Mouse (Mus musculus) lung, postnatal 0 days (tissue): Measurements from ENCODE around the gene Elmo1. TPM values are rescaled to one million over a fixed set of nuclear protein-coding genes. Genes with fewer than 3 reads are reported as not detected.
A peak's percentile ranks its signal among the peaks of the same experiment; 100 is the strongest.

ENCODE experiments used
- ATAC-seq: fragments of 200-750 bp; cut with Nextera tagmentation; 2 replicates; pipeline ENCODE4 v1.8.0; 2017; ENCODE audit warnings: moderate library complexity
- DNase-seq: peaks from one replicate; pipeline ENCODE4 v3.0.0-alpha.2; 2016; ENCODE audit warnings: low spot score
- H3K27ac ChIP-seq: fragments of 300-500 bp; sonication (generic); 2 replicates; pipeline ENCODE4 v1.5.1; 2014; ENCODE audit warnings: antibody characterized with exemption, mild to moderate bottlenecking, low read length, mixed read lengths
- H3K27me3 ChIP-seq: fragments of 300-500 bp; sonication (generic); replicated peaks from 2 replicates; pipeline ENCODE4 v1.6.1; 2014; ENCODE audit warnings: low read length, mixed read lengths; ENCODE audit not compliant: insufficient read depth
- H3K36me3 ChIP-seq: fragments of 300-500 bp; sonication (generic); 2 replicates; pipeline ENCODE4 v1.6.1; 2014; ENCODE audit warnings: low read length, mixed read lengths; ENCODE audit not compliant: insufficient read depth
- H3K4me1 ChIP-seq: fragments of 300-500 bp; sonication (generic); 2 replicates; pipeline ENCODE4 v1.6.1; 2014; ENCODE audit warnings: antibody characterized with exemption, low read depth, low read length, mixed read lengths; ENCODE audit not compliant: insufficient read depth
- H3K4me2 ChIP-seq: fragments of 300-500 bp; sonication (generic); replicated peaks from 2 replicates; pipeline ENCODE4 v1.6.1; 2014; ENCODE audit warnings: low read depth, mild to moderate bottlenecking, low read length, moderate library complexity, mixed read lengths
- H3K4me3 ChIP-seq: fragments of 300-500 bp; sonication (generic); 2 replicates; pipeline ENCODE4 v1.5.1; 2014; ENCODE audit warnings: low read depth, low read length
- H3K9ac ChIP-seq: fragments of 300-500 bp; sonication (generic); replicated peaks from 2 replicates; pipeline ENCODE4 v1.6.1; 2014; ENCODE audit warnings: low read depth, mild to moderate bottlenecking
- H3K9me3 ChIP-seq: fragments of 300-500 bp; sonication (generic); 2 replicates; pipeline ENCODE4 v1.6.1; 2016; ENCODE audit warnings: low read length, mixed read lengths
- CTCF ChIP-seq: IDR thresholded peaks from 2 replicates; pipeline ENCODE4 v1.5.1; 2016; ENCODE audit warnings: antibody characterized with exemption, mild to moderate bottlenecking
- EP300 ChIP-seq: IDR thresholded peaks from 2 replicates; pipeline ENCODE4 v1.6.1; 2016; ENCODE audit warnings: antibody characterized with exemption, mild to moderate bottlenecking, control low read depth
- WGBS: fragments of 180-500 bp; shearing (Covaris S2); extraction: QIAGEN DNeasy Blood & Tissue Kit; methylation state at CpG from one replicate; pipeline ENCODE4 v1.1.7; 2014; 5-methylcytosine and 5-hydroxymethylcytosine counted together
- polyA plus RNA-seq: library from polyadenylated mRNA; unstranded; fragments of >200 nt; fragmentation: Nextera tagmentation; extraction: Ambion mirVana; gene quantifications from 2 replicates; pipeline ENCODE4 v1.2.1, GENCODE M21; 2015

Elmo1 gene
- polyA plus RNA-seq, 1 experiment from 2014 or later, result 20.8 TPM

GRCm38 (mm10) chr13:20558376-20558775, 468.0 kb downstream of the Elmo1 start:
- DNase-seq, result no peak
- no peak overlapping the region for H3K9ac ChIP-seq
- ATAC-seq, result no peak
- no peaks in the 10 kb centered on the region for H3K27me3 ChIP-seq
- H3K36me3 ChIP-seq, result no peaks in the 10 kb centered on the region
- 80% methylated on average over 2 of the region's 2 CpGs for WGBS
- H3K9me3 ChIP-seq, result no peaks in the 10 kb centered on the region
- no peaks in the 10 kb centered on the region for H3K4me1 ChIP-seq
- H3K27ac ChIP-seq, result no peak overlapping the region
- TF ChIP-seq EP300, result no peak
- no peak for TF ChIP-seq CTCF
- no peak overlapping the region for H3K4me2 ChIP-seq
- H3K4me3 ChIP-seq, result no peak overlapping the region

DNA sequence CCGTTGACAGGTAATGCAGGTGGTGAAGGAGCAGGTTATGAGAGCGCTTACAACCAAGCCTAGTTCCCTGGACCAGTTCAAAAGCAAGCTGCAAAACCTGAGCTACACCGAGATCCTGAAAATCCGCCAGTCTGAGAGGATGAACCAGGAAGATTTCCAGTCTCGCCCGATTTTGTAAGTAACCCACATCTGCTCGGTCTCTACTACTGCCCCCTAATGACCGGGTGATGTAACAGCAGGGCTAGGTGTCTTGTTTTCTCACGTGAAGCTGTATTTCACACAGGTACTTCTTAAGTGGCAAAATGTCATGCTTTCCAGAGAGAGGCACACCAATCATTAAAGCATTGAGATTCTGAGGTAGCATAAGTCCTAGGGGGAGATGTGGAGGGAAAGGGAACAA, 474.0 kb downstream of the Elmo1 start:
- Histone ChIP-seq H3K9ac (no peak overlapping the region), H3K4me1 (no peaks in the 10 kb centered on the region), H3K36me3 (no peaks in the 10 kb centered on the region), H3K9me3 (no peaks in the 10 kb centered on the region), H3K4me3 (no peak overlapping the region), H3K4me2 (no peak overlapping the region), H3K27me3 (no peaks in the 10 kb centered on the region), H3K27ac (no peak overlapping the region)
- DNase-seq (no peak), ATAC-seq (no peak)
- TF ChIP-seq CTCF (peak; percentile 46), EP300 (no peak)
- WGBS, result 87% methylated on average over 9 of the region's 9 CpGs

- H3K4me3 ChIP-seq, result no peak overlapping the region
- ATAC-seq, result no peak
- no peak overlapping the region for H3K4me2 ChIP-seq
- peaks cover 8% of the 10 kb centered on the region; the same call in 1 of the 2 replicates for H3K36me3 ChIP-seq
- no peaks in the 10 kb centered on the region for H3K27me3 ChIP-seq
- 90% methylated on average over 2 of the region's 2 CpGs for WGBS
- H3K27ac ChIP-seq, result no peak overlapping the region
- H3K4me1 ChIP-seq, result no peaks in the 10 kb centered on the region
- TF ChIP-seq CTCF, result no peak
- no peak for TF ChIP-seq EP300
- H3K9me3 ChIP-seq, result no peaks in the 10 kb centered on the region
- no peak for DNase-seq
- H3K9ac ChIP-seq, result no peak overlapping the region
Observed at GRCm38 (mm10) chr13:20575186-20575585, 484.8 kb downstream of the Elmo1 start.

- 75% methylated on average over 4 of the region's 4 CpGs for WGBS
- H3K27me3 ChIP-seq, result no peaks in the 10 kb centered on the region
Observed at GRCm38 (mm10) chr13:20585868-20586267, 495.5 kb downstream of the Elmo1 start.

GRCm38 (mm10) chr13:20586462-20586861, 496.1 kb downstream of the Elmo1 start:
- peaks cover 18% of the 10 kb centered on the region; the same call in 1 of the 2 replicates for H3K36me3 ChIP-seq
- H3K27me3 ChIP-seq, result no peaks in the 10 kb centered on the region
- H3K9ac ChIP-seq, result no peak overlapping the region
- TF ChIP-seq EP300, result no peak
- no peak for TF ChIP-seq CTCF
- ATAC-seq (no peak), DNase-seq (no peak)
- H3K4me1 ChIP-seq, result no peaks in the 10 kb centered on the region
- no peak overlapping the region for H3K4me3 ChIP-seq
- H3K4me2 ChIP-seq, result no peak overlapping the region
- 67% methylated on average over 3 of the region's 3 CpGs for WGBS
- H3K27ac ChIP-seq, result no peak overlapping the region
- H3K9me3 ChIP-seq, result no peaks in the 10 kb centered on the region

More at GRCm38 (mm10) chr13:20585868-20586267, 495.5 kb downstream of the Elmo1 start:
- TF ChIP-seq CTCF (no peak), EP300 (no peak)
- Histone ChIP-seq H3K36me3 (peaks cover 12% of the 10 kb centered on the region; the same call in 1 of the 2 replicates), H3K9me3 (no peaks in the 10 kb centered on the region), H3K9ac (no peak overlapping the region), H3K4me2 (no peak overlapping the region), H3K4me1 (no peaks in the 10 kb centered on the region), H3K27ac (no peak overlapping the region), H3K4me3 (no peak overlapping the region)
- ATAC-seq (no peak), DNase-seq (no peak)

DNA sequence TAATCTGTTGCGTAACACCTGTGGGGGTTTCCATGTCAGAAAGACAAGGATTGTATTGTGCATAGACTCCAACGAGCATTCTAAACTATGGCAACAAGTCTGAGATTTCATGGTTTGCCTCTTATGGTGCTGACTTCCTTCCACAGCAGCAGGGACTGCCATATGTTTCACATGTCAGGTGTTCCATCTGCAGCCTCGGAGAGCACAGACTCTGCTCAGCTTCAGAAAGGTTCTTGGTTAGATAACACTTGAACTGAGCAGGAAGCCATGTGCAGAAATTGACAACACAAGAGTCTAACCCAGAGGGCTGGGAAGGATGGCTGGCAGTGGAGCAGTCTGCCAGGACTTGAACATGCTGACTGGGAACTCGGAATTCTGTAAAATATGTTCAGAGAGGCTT, 500.6 kb downstream of the Elmo1 start:
- Histone ChIP-seq H3K27ac (no peak overlapping the region), H3K9ac (no peak overlapping the region), H3K4me3 (no peak overlapping the region), H3K4me1 (no peaks in the 10 kb centered on the region), H3K9me3 (no peaks in the 10 kb centered on the region), H3K4me2 (no peak overlapping the region), H3K27me3 (no peaks in the 10 kb centered on the region), H3K36me3 (peaks cover 13% of the 10 kb centered on the region; the same call in 1 of the 2 replicates)
- ATAC-seq, result no peak
- DNase-seq, result no peak
- 74% methylated on average over 4 of the region's 4 CpGs for WGBS
- no peak for TF ChIP-seq CTCF
- TF ChIP-seq EP300, result no peak

DNA sequence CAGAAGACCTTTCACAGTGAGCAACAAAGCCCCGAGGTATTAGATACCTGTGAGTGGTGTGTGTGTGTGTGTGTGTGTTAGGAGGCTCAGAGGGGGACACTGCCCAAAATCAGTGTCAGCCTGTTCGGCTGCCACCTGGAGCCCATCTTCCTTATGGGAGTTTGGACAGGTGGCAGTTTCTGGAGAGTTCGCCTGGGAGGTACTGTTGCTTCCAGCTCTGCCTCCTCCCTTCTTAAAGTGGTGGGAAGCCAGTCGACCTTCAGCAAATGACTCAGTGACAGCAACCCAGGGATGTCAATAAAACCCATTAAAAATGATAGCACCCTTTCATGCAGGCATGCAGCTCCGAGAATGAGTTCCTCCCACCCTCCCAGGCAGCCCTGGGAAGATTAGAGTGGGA, 506.9 kb downstream of the Elmo1 start:
- ATAC-seq (no peak), DNase-seq (no peak)
- Histone ChIP-seq H3K36me3 (no peaks in the 10 kb centered on the region; the same call in 1 of the 2 replicates), H3K4me2 (no peak overlapping the region), H3K4me1 (no peaks in the 10 kb centered on the region), H3K9me3 (no peaks in the 10 kb centered on the region), H3K27me3 (no peaks in the 10 kb centered on the region), H3K4me3 (no peak overlapping the region), H3K9ac (no peak overlapping the region), H3K27ac (no peak overlapping the region)
- WGBS, result 54% methylated on average over 5 of the region's 5 CpGs
- TF ChIP-seq EP300 (no peak), CTCF (no peak)
